Mouse (Mus musculus) testis, postnatal 14 days (tissue): ENCODE data around the gene Pvalb.

Source experiments
- DNase-seq: peaks from one replicate; pipeline ENCODE4 v3.0.0; 2021; ENCODE audit warnings: low spot score

Gene Pvalb

DNA sequence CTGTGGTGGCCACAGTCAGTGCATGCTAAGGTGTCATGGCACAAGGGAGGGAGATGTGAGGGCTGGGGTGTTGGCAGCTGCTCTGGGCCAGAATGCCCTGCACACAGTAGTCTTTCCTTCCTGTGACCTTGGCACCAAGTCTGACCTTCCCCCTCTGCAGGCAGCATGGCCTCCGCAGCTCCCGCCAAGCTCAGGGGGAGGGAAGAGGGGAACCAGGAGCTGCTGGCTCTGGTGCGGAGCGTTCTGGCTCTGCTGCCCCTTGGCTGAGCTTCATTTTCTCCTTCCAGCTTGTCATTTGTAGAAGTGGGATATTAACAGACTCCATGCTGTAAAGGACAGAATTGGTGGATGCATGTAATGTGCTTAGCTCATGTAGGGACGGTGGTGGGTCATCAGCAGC is 47.9 kb downstream of the Pvalb start:
- no peak for DNase-seq

DNA sequence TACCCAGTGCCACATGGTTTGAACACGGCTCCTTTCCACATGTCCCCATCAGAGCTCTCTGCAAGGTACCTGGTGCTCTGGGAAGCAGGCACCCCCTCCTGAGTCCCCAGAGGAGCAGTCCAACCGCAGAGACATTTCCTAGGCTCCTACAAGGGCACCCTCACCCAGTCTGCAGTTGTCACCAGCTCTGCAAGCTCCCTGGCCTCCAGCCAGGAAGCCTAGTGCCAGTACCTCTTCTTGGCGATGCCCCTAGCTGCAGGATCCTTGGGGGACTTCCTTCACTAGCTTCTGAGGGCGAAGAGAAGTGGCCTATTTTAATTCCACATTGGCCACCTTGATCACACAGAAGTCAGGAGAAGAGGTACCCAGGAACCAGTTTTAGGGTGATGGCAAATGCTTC is 48.4 kb downstream of the Pvalb start:
- DNase-seq: no peak

DNA sequence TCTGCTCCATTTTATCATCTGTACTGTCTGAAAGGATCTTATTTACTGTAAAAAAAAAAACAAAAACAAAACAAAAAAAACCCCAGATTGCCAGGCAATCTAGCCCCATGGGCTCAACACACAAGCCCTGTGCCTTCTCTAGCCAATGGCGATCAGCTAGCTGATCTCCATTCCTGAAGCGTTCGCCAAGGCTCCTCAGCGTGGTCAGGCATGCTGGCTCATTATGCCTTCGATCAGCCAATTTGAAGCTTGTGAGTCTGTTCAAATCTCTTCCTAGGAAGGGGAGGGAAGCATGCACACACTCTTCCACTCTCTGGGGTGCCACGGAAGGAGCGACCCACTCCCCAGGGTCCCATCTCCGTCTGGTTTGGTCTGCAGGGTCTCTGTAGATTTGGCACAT is 48.9 kb downstream of the Pvalb start:
- no peak for DNase-seq

DNA sequence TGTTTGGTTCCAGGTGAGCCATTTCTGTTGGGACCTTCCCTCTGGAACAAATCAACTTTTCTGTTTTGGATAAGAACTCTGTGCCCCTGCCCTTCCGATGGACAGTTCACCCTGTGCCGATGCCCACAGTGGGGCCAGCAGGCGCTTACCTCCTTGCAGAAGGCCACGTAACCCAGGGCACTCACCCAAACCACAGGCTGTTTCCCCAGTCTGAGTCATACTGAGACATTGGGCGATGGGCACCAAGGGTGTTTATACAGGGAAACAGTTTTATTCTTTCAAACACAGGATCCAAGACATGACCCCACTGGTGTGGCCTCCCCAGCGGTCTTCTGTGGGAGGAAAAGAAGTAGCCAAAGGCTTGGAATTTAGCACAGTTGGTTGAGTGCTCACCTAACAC is 50.8 kb downstream of the Pvalb start:
- DNase-seq: no peak

DNA sequence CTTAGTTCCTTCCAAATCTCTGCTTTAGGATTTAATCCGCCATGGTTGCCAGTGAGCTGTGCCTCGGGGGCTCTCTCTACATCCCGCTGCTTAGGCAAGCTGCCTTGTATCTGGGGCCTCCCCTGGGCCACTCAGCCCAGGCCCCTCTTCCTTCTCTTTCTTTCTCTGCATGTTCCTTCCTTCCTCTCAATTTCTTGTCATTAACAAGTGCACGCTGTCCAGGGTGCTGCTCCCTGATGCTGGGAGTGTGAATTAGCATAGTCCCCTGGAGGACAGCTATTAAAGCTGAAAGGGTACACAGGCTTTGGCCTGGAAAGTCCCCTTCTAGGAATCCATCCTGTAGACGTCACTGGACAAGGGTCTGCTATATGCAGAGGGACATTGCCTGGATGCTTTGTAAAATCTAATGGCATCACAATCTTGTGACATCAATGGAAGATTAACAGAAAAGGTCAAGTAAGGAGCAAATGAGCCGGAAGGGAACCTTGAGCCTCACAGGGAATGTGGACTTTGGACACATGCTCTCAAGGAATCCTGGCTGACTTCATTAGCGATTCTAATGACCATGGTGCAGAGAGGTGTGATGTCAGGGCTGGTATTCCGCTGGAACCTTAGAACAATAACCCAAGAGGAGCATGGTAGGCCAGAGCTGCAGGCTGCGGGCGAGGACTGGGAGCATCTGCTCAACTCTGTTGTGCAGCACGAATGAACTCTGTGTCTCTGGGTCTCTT is 53.0 kb downstream of the Pvalb start:
- DNase-seq: no peak

DNA sequence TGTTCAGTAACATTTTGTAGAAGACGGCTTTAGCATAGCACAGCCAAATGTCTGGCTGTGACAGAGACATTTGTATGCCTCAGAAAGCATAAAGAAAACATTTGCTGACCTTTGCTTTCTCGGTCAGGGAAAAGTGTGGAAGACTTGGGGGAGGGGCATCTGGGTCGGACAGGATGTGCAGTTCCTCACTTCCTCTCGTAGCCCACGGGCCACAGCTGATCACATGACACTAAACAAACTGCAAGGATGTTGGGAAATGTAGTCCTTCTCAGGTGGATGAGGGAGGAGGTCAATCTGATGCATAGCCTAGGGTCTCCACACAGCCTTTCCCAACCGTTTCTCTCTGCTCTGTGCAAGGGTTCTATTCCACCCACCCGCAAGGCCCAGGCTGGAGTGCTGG is 57.6 kb downstream of the Pvalb start:
- no peak for DNase-seq
